Mouse (Mus musculus): ENCODE data around the gene Pomgnt2. TPM values are rescaled to one million over a fixed set of nuclear protein-coding genes. Genes with fewer than 3 reads are reported as not detected.

Pomgnt2 gene
- polyA plus RNA-seq, 1 experiment from 2014 or later: 13.3 TPM

DNA sequence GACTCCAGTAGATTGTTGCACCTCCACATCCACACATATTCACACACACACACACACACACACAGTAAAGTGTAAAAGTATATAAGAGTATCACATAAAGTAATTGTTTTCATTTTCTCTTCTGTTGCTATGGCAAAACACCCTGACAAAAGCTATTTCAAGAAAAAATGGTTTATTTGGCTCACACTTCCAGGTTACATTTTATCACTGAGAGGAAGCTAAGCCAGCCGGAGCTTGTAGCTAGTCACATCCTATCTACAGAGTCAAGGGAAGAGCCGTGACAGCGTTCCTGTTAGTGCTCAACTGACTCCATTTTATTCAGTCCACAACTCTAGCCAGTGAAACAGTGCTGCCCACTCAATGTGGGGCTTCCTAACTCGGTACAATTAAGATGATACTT, 48.5 kb downstream of the Pomgnt2 start:
- H3K4me3 ChIP-seq (ENCODE audit: low read depth, low read length): no peak overlapping the region
- no peaks in the 10 kb centered on the region; the same call in 1 of the 2 replicates for H3K4me1 ChIP-seq (ENCODE audit: control insufficient read depth, insufficient read depth, low read length)
- no peak overlapping the region for H3K27ac ChIP-seq (ENCODE audit: low read depth, low read length)
- 91% methylated on average over 4 of the region's 4 CpGs for WGBS
- no peaks in the 10 kb centered on the region for H3K36me3 ChIP-seq (ENCODE audit: control insufficient read depth, insufficient read depth, low read length)
- no peak for ATAC-seq (ENCODE audit: insufficient read depth, low FRiP score, low TSS enrichment)
- H3K9ac ChIP-seq (ENCODE audit: low read length): no peak overlapping the region
- no peak overlapping the region for H3K4me2 ChIP-seq (ENCODE audit: low read depth)
- H3K27me3 ChIP-seq (ENCODE audit: control insufficient read depth, insufficient read depth, low read length): no peaks in the 10 kb centered on the region
- H3K9me3 ChIP-seq (ENCODE audit: control insufficient read depth, low read length): no peaks in the 10 kb centered on the region
- no peak for DNase-seq (ENCODE audit: low spot score)

DNA sequence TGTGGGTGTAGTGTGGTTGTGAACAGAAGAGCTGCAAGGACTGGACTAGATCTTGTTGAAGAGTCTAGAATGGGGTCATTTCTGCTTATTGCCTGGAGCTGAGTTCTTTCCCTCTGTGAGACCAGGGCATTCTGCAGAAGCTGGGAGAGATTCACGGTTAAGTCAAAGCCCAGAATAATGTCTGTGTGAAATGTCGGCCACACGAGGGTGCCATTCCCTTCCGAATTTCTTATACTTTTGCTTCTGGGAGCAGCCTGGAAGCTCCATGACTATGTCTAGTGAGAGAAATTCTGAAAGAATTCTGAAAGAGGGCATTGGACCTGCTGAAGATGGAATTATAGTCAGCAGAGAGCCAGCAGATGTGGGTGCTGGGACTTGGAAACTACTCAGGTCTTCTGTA, 49.1 kb downstream of the Pomgnt2 start:
- no peak overlapping the region for H3K27ac ChIP-seq (ENCODE audit: low read depth, low read length)
- no peak overlapping the region for H3K4me2 ChIP-seq (ENCODE audit: low read depth)
- H3K9me3 ChIP-seq (ENCODE audit: control insufficient read depth, low read length): no peaks in the 10 kb centered on the region
- H3K27me3 ChIP-seq (ENCODE audit: control insufficient read depth, insufficient read depth, low read length): no peaks in the 10 kb centered on the region
- no peak overlapping the region for H3K9ac ChIP-seq (ENCODE audit: low read length)
- DNase-seq (ENCODE audit: low spot score): peak; percentile 62
- 19% methylated on average over 4 of the region's 4 CpGs for WGBS
- no peak overlapping the region for H3K4me3 ChIP-seq (ENCODE audit: low read depth, low read length)
- ATAC-seq (ENCODE audit: insufficient read depth, low FRiP score, low TSS enrichment): no peak
- H3K36me3 ChIP-seq (ENCODE audit: control insufficient read depth, insufficient read depth, low read length): no peaks in the 10 kb centered on the region
- no peaks in the 10 kb centered on the region; the same call in 1 of the 2 replicates for H3K4me1 ChIP-seq (ENCODE audit: control insufficient read depth, insufficient read depth, low read length)

DNA sequence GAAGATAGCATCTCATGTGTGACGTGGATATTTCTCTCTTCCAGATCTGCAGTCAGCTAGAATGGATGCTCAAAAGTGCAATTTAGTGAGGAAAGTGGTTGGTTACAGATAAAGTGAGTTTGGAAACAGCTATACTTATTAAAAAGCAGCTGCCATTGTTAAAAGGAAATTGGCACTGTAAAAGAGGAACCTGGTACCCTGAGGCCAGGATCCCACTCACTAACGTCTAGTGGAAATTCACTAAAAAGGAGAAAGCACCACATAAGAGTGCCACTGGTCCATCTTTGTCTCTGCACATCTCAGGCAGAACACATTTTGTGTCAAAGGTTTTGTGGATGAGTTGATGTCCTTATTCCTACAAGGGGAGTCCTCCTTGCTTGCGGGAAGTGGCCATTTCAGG, 53.3 kb downstream of the Pomgnt2 start:
- Histone ChIP-seq H3K4me3 (ENCODE audit: low read depth, low read length) (no peak overlapping the region), H3K27me3 (ENCODE audit: control insufficient read depth, insufficient read depth, low read length) (no peaks in the 10 kb centered on the region), H3K9ac (ENCODE audit: low read length) (no peak overlapping the region), H3K36me3 (ENCODE audit: control insufficient read depth, insufficient read depth, low read length) (no peaks in the 10 kb centered on the region), H3K9me3 (ENCODE audit: control insufficient read depth, low read length) (no peaks in the 10 kb centered on the region), H3K4me1 (ENCODE audit: control insufficient read depth, insufficient read depth, low read length) (no peaks in the 10 kb centered on the region), H3K4me2 (ENCODE audit: low read depth) (no peak overlapping the region), H3K27ac (ENCODE audit: low read depth, low read length) (no peak overlapping the region)
- no peak for ATAC-seq (ENCODE audit: insufficient read depth, low FRiP score, low TSS enrichment)
- DNase-seq (ENCODE audit: low spot score): no peak
- 97% methylated on average over 3 of the region's 3 CpGs for WGBS

DNA sequence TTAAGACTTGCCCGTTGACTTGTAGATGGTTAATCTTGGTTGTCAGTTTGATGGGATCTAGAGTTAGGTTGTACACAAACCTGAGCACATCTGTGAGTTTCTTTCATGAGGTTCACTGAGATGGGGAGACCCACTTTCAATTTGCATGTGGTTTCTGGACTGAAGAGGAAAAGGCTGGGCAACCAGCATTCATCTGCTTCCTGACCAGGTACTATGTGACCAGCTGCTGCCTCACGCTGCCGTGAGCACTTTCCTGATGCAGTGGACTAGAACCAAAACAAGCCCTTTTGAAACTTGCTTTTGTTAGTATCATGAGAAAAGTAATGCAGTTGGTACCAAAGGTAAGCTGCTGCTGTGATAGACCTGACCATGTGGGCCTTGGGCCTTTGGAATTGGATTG, 53.9 kb downstream of the Pomgnt2 start:
- Histone ChIP-seq H3K27ac (ENCODE audit: low read depth, low read length) (no peak overlapping the region), H3K4me3 (ENCODE audit: low read depth, low read length) (no peak overlapping the region), H3K4me2 (ENCODE audit: low read depth) (no peak overlapping the region), H3K27me3 (ENCODE audit: control insufficient read depth, insufficient read depth, low read length) (no peaks in the 10 kb centered on the region), H3K36me3 (ENCODE audit: control insufficient read depth, insufficient read depth, low read length) (no peaks in the 10 kb centered on the region), H3K4me1 (ENCODE audit: control insufficient read depth, insufficient read depth, low read length) (no peaks in the 10 kb centered on the region), H3K9ac (ENCODE audit: low read length) (no peak overlapping the region), H3K9me3 (ENCODE audit: control insufficient read depth, low read length) (no peaks in the 10 kb centered on the region)
- no peak for DNase-seq (ENCODE audit: low spot score)
- 82% methylated on average over 3 of the region's 3 CpGs for WGBS
- no peak for ATAC-seq (ENCODE audit: insufficient read depth, low FRiP score, low TSS enrichment)

DNA sequence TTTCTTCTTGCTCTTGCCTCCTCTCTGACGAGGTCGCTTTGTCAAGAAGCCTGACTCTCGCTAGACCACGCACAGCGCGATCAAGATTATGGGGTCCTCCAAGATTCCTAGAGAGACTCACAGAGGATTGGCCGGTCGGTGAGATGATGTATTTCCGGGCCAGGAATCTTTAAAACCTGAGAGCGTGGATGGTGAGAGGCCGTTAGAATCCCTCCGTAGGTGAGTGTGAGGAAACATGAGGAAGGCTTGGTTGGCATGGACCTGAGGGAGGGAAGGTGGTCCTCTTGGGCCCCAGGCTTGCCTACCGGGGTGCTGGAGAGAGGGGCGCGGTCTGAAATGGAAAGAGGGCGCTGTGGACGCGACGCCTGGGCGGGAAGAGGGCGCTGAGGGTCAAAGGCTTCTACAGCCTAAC, 59.0 kb downstream of the Pomgnt2 start:
- Histone ChIP-seq H3K4me3 (ENCODE audit: low read depth, low read length) (peak overlapping the region; percentile 40), H3K27ac (ENCODE audit: low read depth, low read length) (no peak overlapping the region), H3K9me3 (ENCODE audit: control insufficient read depth, low read length) (no peaks in the 10 kb centered on the region), H3K4me1 (ENCODE audit: control insufficient read depth, insufficient read depth, low read length) (no peaks in the 10 kb centered on the region), H3K4me2 (ENCODE audit: low read depth) (peak overlapping the region; percentile 40), H3K27me3 (ENCODE audit: control insufficient read depth, insufficient read depth, low read length) (no peaks in the 10 kb centered on the region), H3K9ac (ENCODE audit: low read length) (peak overlapping the region; percentile 56), H3K36me3 (ENCODE audit: control insufficient read depth, insufficient read depth, low read length) (no peaks in the 10 kb centered on the region)
- ATAC-seq (ENCODE audit: insufficient read depth, low FRiP score, low TSS enrichment): no peak
- DNase-seq (ENCODE audit: low spot score): peak; percentile 44
- 56% methylated on average over 21 of the region's 21 CpGs for WGBS

DNA sequence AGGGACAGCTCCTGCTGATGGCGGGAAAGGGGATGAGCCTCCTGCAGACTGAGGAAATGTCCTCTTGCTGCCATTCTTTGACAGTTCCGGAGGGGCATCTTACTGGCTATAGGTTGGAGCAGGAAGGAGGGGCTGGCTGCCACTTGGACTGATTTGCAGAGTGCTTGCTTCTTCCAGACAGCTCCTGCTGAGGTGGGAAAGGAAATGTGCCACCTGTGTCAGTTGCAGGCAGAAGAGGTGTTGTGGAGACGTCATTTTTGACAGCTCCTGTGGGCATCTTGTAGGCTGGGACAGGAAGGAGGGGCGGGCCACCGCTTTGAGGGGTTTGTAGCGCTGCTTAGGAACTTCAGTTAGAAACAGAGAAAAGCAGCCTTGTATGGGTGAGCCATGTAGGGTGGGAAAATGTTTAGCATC, 59.5 kb downstream of the Pomgnt2 start:
- Histone ChIP-seq H3K9ac (ENCODE audit: low read length) (no peak overlapping the region), H3K4me3 (ENCODE audit: low read depth, low read length) (peak overlapping the region; percentile 40), H3K27me3 (ENCODE audit: control insufficient read depth, insufficient read depth, low read length) (no peaks in the 10 kb centered on the region), H3K4me1 (ENCODE audit: control insufficient read depth, insufficient read depth, low read length) (no peaks in the 10 kb centered on the region), H3K36me3 (ENCODE audit: control insufficient read depth, insufficient read depth, low read length) (no peaks in the 10 kb centered on the region), H3K4me2 (ENCODE audit: low read depth) (peak overlapping the region; percentile 40), H3K27ac (ENCODE audit: low read depth, low read length) (no peak overlapping the region), H3K9me3 (ENCODE audit: control insufficient read depth, low read length) (no peaks in the 10 kb centered on the region)
- 59% methylated on average over 6 of the region's 6 CpGs for WGBS
- DNase-seq (ENCODE audit: low spot score): no peak
- no peak for ATAC-seq (ENCODE audit: insufficient read depth, low FRiP score, low TSS enrichment)

DNA sequence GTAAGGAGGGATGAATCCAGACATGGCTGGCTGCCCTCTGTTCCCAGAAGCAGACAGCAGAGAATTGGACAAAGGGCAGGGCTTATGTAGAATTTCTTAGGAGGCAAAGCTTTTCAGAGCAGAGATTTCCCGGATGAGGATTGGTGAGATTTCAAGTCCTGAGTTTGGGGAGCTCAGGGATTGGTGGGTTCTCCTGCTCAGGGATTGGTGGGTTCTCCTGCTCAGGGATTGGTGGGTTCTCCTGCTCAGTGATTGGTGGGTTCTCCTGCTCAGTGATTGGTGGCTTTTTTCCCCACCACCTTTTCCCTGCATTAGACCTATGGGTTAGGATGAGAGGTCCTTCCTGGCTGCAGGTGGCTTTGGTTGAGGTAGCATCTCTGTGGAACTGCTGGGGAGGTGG, 60.0 kb downstream of the Pomgnt2 start:
- H3K9me3 ChIP-seq (ENCODE audit: control insufficient read depth, low read length): no peaks in the 10 kb centered on the region
- H3K4me3 ChIP-seq (ENCODE audit: low read depth, low read length): no peak overlapping the region
- no peak overlapping the region for H3K4me2 ChIP-seq (ENCODE audit: low read depth)
- DNase-seq (ENCODE audit: low spot score): no peak
- no peaks in the 10 kb centered on the region for H3K36me3 ChIP-seq (ENCODE audit: control insufficient read depth, insufficient read depth, low read length)
- H3K4me1 ChIP-seq (ENCODE audit: control insufficient read depth, insufficient read depth, low read length): no peaks in the 10 kb centered on the region
- 78% methylated on average over 1 of the region's 1 CpGs for WGBS
- H3K9ac ChIP-seq (ENCODE audit: low read length): no peak overlapping the region
- H3K27me3 ChIP-seq (ENCODE audit: control insufficient read depth, insufficient read depth, low read length): no peaks in the 10 kb centered on the region
- no peak overlapping the region for H3K27ac ChIP-seq (ENCODE audit: low read depth, low read length)
- ATAC-seq (ENCODE audit: insufficient read depth, low FRiP score, low TSS enrichment): 0 out of 2 replicates have a peak, but pooled peaks have one; percentile 9

DNA sequence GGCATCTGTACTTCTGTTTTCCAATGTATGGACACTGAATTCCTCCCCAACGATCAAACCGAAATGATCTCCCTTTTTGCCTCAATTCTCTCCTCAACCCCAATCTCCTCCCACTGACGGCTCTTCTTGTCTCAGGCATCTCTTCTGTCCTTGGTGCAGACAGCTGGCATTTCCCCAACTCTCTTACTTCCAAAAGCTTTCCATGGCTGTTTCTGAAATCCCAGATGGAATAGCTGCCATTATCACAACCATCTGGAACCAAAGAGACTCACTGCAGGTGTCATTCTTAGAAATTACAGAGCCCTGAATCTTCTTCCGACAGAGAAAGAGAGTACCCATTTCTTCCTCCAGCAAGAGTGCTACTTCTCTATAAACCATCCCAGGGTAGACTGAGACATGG, 62.1 kb downstream of the Pomgnt2 start:
- no peaks in the 10 kb centered on the region for H3K9me3 ChIP-seq (ENCODE audit: control insufficient read depth, low read length)
- no peak overlapping the region for H3K27ac ChIP-seq (ENCODE audit: low read depth, low read length)
- H3K36me3 ChIP-seq (ENCODE audit: control insufficient read depth, insufficient read depth, low read length): no peaks in the 10 kb centered on the region
- no peak overlapping the region for H3K4me3 ChIP-seq (ENCODE audit: low read depth, low read length)
- H3K4me2 ChIP-seq (ENCODE audit: low read depth): no peak overlapping the region
- no peak overlapping the region for H3K9ac ChIP-seq (ENCODE audit: low read length)
- ATAC-seq (ENCODE audit: insufficient read depth, low FRiP score, low TSS enrichment): no peak
- 83% methylated on average over 4 of the region's 4 CpGs for WGBS
- no peaks in the 10 kb centered on the region for H3K27me3 ChIP-seq (ENCODE audit: control insufficient read depth, insufficient read depth, low read length)
- DNase-seq (ENCODE audit: low spot score): no peak
- no peaks in the 10 kb centered on the region for H3K4me1 ChIP-seq (ENCODE audit: control insufficient read depth, insufficient read depth, low read length)

Measured in neural tube, embryonic 11.5 days (tissue).